Mouse (Mus musculus): ENCODE results near the gene Rbpj. TPM values are rescaled to one million over a fixed set of nuclear protein-coding genes. Genes with fewer than 3 reads are reported as not detected.

Rbpj gene
- polyA plus RNA-seq, 2 experiments, result 49.7 to 57.3 TPM

- H3K36me3 ChIP-seq (ENCODE audit: control insufficient read depth, insufficient read depth, low read length), result no peaks in the 10 kb centered on the region
- TF ChIP-seq POLR2A (IDR thresholded peaks at IDR 0.05; ENCODE audit: borderline replicate concordance, extremely low read depth, insufficient read depth, insufficient read length), result no peak
- H3K4me2 ChIP-seq (replicated peaks; ENCODE audit: low read depth, low read length, severe bottlenecking), result no peak overlapping the region
- H3K4me3 ChIP-seq (replicated peaks; ENCODE audit: low read length), result no peak overlapping the region
- H3K9ac ChIP-seq (ENCODE audit: low read depth, low read length, severe bottlenecking), result no peak overlapping the region
- no peak for ATAC-seq (ENCODE audit: low FRiP score, low read depth)
- H3K27me3 ChIP-seq (ENCODE audit: control insufficient read depth, insufficient read depth, low read length), result no peaks in the 10 kb centered on the region
- no peaks in the 10 kb centered on the region for H3K4me1 ChIP-seq (ENCODE audit: control insufficient read depth, insufficient read depth, low read length)
- no peaks in the 10 kb centered on the region for H3K9me3 ChIP-seq (ENCODE audit: control insufficient read depth, low read length)
- 78% methylated on average over 10 of the region's 10 CpGs for WGBS
- DNase-seq (ENCODE audit: low spot score), result no peak
- no peak overlapping the region for H3K27ac ChIP-seq (replicated peaks; ENCODE audit: low read depth, low read length)
These were observed 34.7 kb downstream of the Rbpj start for GRCm38 (mm10) chr5:53500509-53501145.

- Histone ChIP-seq H3K4me2 (replicated peaks; ENCODE audit: low read depth, low read length, severe bottlenecking) (no peak overlapping the region), H3K27ac (replicated peaks; ENCODE audit: low read depth, low read length) (no peak overlapping the region), H3K4me3 (replicated peaks; ENCODE audit: low read length) (no peak overlapping the region), H3K9ac (ENCODE audit: low read depth, low read length, severe bottlenecking) (no peak overlapping the region), H3K4me1 (ENCODE audit: control insufficient read depth, insufficient read depth, low read length) (no peaks in the 10 kb centered on the region), H3K9me3 (ENCODE audit: control insufficient read depth, low read length) (no peaks in the 10 kb centered on the region), H3K27me3 (ENCODE audit: control insufficient read depth, insufficient read depth, low read length) (no peaks in the 10 kb centered on the region), H3K36me3 (ENCODE audit: control insufficient read depth, insufficient read depth, low read length) (no peaks in the 10 kb centered on the region)
- TF ChIP-seq POLR2A (IDR thresholded peaks at IDR 0.05; ENCODE audit: borderline replicate concordance, extremely low read depth, insufficient read depth, insufficient read length), result no peak
- WGBS, result 52% methylated on average over 2 of the region's 3 CpGs
- DNase-seq (ENCODE audit: low spot score), result no peak
- ATAC-seq (ENCODE audit: low FRiP score, low read depth), result no peak
These were observed 37.3 kb downstream of the Rbpj start for GRCm38 (mm10) chr5:53503261-53503660.

DNA sequence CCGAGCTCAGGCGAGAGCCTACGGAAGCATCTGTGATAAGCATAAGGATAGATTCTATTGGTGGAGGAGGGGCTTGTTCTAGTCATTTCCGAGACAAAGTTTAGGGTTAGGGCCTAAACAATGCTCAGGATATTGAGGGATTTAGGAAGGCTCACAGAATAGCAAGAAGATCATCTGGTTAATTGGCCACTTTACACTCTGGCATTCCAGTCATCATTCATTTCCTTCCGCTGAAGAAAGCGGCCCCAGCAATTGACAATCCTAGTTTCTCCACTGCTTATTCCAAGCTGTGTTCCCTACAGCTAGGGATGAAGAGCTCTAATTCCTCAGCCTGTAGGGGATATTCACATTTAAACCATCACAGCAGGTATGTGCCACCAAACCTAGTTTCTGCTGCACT is 39.8 kb downstream of the Rbpj start:
- H3K4me3 ChIP-seq (replicated peaks; ENCODE audit: low read length), result no peak overlapping the region
- WGBS, result 80% methylated on average over 6 of the region's 6 CpGs
- ATAC-seq (ENCODE audit: low FRiP score, low read depth), result no peak

DNA sequence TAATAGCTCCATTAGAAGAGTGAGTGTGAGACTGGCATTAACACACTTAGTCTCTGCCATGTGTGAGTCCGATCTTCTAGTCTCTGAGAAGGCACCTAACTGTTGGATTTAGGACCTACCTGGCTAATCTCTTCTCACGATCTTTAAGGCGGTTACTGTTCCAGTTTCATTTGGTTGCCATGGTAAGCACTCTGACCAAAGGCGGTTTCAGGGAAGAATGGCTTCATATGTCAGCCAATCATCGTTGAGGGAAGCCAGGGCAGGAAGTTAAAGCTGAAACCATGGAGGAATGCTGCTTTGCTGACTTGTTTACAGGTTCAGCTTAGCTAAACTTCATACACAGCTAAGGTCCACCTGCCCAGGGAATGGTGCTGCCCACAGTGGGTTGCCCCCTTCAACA is 41.4 kb downstream of the Rbpj start:
- Histone ChIP-seq H3K27me3 (ENCODE audit: control insufficient read depth, insufficient read depth, low read length) (no peaks in the 10 kb centered on the region), H3K9ac (ENCODE audit: low read depth, low read length, severe bottlenecking) (no peak overlapping the region), H3K27ac (replicated peaks; ENCODE audit: low read depth, low read length) (no peak overlapping the region), H3K36me3 (ENCODE audit: control insufficient read depth, insufficient read depth, low read length) (no peaks in the 10 kb centered on the region), H3K4me1 (ENCODE audit: control insufficient read depth, insufficient read depth, low read length) (no peaks in the 10 kb centered on the region), H3K4me3 (replicated peaks; ENCODE audit: low read length) (no peak overlapping the region), H3K4me2 (replicated peaks; ENCODE audit: low read depth, low read length, severe bottlenecking) (no peak overlapping the region), H3K9me3 (ENCODE audit: control insufficient read depth, low read length) (no peaks in the 10 kb centered on the region)
- no peak for TF ChIP-seq POLR2A (IDR thresholded peaks at IDR 0.05; ENCODE audit: borderline replicate concordance, extremely low read depth, insufficient read depth, insufficient read length)
- WGBS, result 80% methylated on average over 5 of the region's 5 CpGs
- ATAC-seq (ENCODE audit: low FRiP score, low read depth) (no peak), DNase-seq (ENCODE audit: low spot score) (no peak)

More for the DNA sequence above, 39.8 kb downstream of the Rbpj start:
- Histone ChIP-seq H3K36me3 (ENCODE audit: control insufficient read depth, insufficient read depth, low read length) (no peaks in the 10 kb centered on the region), H3K4me2 (replicated peaks; ENCODE audit: low read depth, low read length, severe bottlenecking) (no peak overlapping the region), H3K27me3 (ENCODE audit: control insufficient read depth, insufficient read depth, low read length) (no peaks in the 10 kb centered on the region), H3K27ac (replicated peaks; ENCODE audit: low read depth, low read length) (no peak overlapping the region), H3K9ac (ENCODE audit: low read depth, low read length, severe bottlenecking) (no peak overlapping the region), H3K9me3 (ENCODE audit: control insufficient read depth, low read length) (no peaks in the 10 kb centered on the region), H3K4me1 (ENCODE audit: control insufficient read depth, insufficient read depth, low read length) (no peaks in the 10 kb centered on the region)
- no peak for DNase-seq (ENCODE audit: low spot score)
- TF ChIP-seq POLR2A (IDR thresholded peaks at IDR 0.05; ENCODE audit: borderline replicate concordance, extremely low read depth, insufficient read depth, insufficient read length), result no peak

- Histone ChIP-seq H3K27me3 (ENCODE audit: control insufficient read depth, insufficient read depth, low read length) (no peaks in the 10 kb centered on the region), H3K27ac (replicated peaks; ENCODE audit: low read depth, low read length) (no peak overlapping the region), H3K36me3 (ENCODE audit: control insufficient read depth, insufficient read depth, low read length) (no peaks in the 10 kb centered on the region), H3K4me1 (ENCODE audit: control insufficient read depth, insufficient read depth, low read length) (no peaks in the 10 kb centered on the region), H3K4me2 (replicated peaks; ENCODE audit: low read depth, low read length, severe bottlenecking) (no peak overlapping the region), H3K9me3 (ENCODE audit: control insufficient read depth, low read length) (no peaks in the 10 kb centered on the region), H3K4me3 (replicated peaks; ENCODE audit: low read length) (no peak overlapping the region), H3K9ac (ENCODE audit: low read depth, low read length, severe bottlenecking) (no peak overlapping the region)
- TF ChIP-seq POLR2A (IDR thresholded peaks at IDR 0.05; ENCODE audit: borderline replicate concordance, extremely low read depth, insufficient read depth, insufficient read length), result no peak
- no peak for ATAC-seq (ENCODE audit: low FRiP score, low read depth)
- WGBS, result 71% methylated on average over 10 of the region's 10 CpGs
- DNase-seq (ENCODE audit: low spot score), result no peak
These were observed 43.5 kb downstream of the Rbpj start for GRCm38 (mm10) chr5:53509465-53509864.

Measured in limb, embryonic 14.5 days (tissue).